Mouse (Mus musculus) kidney, postnatal 0 days (tissue): ENCODE data around the gene Rasgef1b. TPM values are rescaled to one million over a fixed set of nuclear protein-coding genes. Genes with fewer than 3 reads are reported as not detected.
"Not testable (repeated sequence)": the region's sequence is repeated elsewhere in the genome, so short reads cannot be mapped to it uniquely, and the experiment has no call there.

Experiments
- ATAC-seq: fragments of 200-750 bp; cut with Nextera tagmentation; replicated peaks from 2 replicates; pipeline ENCODE4 v1.8.0; 2017; ENCODE audit warnings: low read depth, moderate number of reproducible peaks, moderate TSS enrichment, moderate library complexity; ENCODE audit not compliant: low FRiP score
- DNase-seq: peaks from one replicate; pipeline ENCODE4 v3.0.0-alpha.2; 2016; ENCODE audit warnings: low spot score
- H3K27ac ChIP-seq: fragments of 300-500 bp; sonication (generic); 2 replicates; pipeline ENCODE4 v1.5.1; 2014; ENCODE audit warnings: mild to moderate bottlenecking
- H3K27me3 ChIP-seq: fragments of 300-500 bp; sonication (generic); 2 replicates; pipeline ENCODE4 v1.6.1; 2014; ENCODE audit warnings: low read length, mixed read lengths; ENCODE audit not compliant: insufficient read depth
- H3K36me3 ChIP-seq: fragments of 300-500 bp; sonication (generic); 2 replicates; pipeline ENCODE4 v1.6.1; 2014; ENCODE audit warnings: low read length, mixed read lengths; ENCODE audit not compliant: insufficient read depth
- H3K4me1 ChIP-seq: fragments of 300-500 bp; sonication (generic); replicated peaks from 2 replicates; pipeline ENCODE4 v1.6.1; 2014; ENCODE audit warnings: antibody characterized with exemption, low read length, mixed read lengths; ENCODE audit not compliant: insufficient read depth
- H3K4me2 ChIP-seq: fragments of 300-500 bp; sonication (generic); 2 replicates; pipeline ENCODE4 v1.6.1; 2014; ENCODE audit warnings: mild to moderate bottlenecking, low read length, moderate library complexity, mixed read lengths
- H3K4me3 ChIP-seq: fragments of 300-500 bp; sonication (generic); replicated peaks from 2 replicates; pipeline ENCODE4 v1.5.1; 2014; ENCODE audit warnings: low read depth, low read length
- H3K9ac ChIP-seq: fragments of 300-500 bp; sonication (generic); 2 replicates; pipeline ENCODE4 v1.6.1; 2014; ENCODE audit warnings: low read depth, low read length
- H3K9me3 ChIP-seq: fragments of 300-500 bp; sonication (generic); replicated peaks from 2 replicates; pipeline ENCODE4 v1.6.1; 2016; ENCODE audit warnings: low read length, inconsistent platforms, mixed read lengths
- CTCF ChIP-seq: IDR thresholded peaks from 2 replicates; pipeline ENCODE4 v1.5.1; 2016; ENCODE audit warnings: antibody characterized with exemption, low read depth, mild to moderate bottlenecking, moderate library complexity
- WGBS: fragments of 180-500 bp; shearing (Covaris S2); extraction: QIAGEN DNeasy Blood & Tissue Kit; methylation state at CpG from one replicate; pipeline ENCODE4 v1.1.7; 2014; 5-methylcytosine and 5-hydroxymethylcytosine counted together
- polyA plus RNA-seq: library from polyadenylated mRNA; unstranded; fragments of >200 nt; fragmentation: Nextera tagmentation; extraction: Ambion mirVana; gene quantifications from 2 replicates; pipeline ENCODE4 v1.2.1, GENCODE M21; 2015

The Rasgef1b gene
- polyA plus RNA-seq, 1 experiment from 2014 or later: 7.3 TPM

DNA sequence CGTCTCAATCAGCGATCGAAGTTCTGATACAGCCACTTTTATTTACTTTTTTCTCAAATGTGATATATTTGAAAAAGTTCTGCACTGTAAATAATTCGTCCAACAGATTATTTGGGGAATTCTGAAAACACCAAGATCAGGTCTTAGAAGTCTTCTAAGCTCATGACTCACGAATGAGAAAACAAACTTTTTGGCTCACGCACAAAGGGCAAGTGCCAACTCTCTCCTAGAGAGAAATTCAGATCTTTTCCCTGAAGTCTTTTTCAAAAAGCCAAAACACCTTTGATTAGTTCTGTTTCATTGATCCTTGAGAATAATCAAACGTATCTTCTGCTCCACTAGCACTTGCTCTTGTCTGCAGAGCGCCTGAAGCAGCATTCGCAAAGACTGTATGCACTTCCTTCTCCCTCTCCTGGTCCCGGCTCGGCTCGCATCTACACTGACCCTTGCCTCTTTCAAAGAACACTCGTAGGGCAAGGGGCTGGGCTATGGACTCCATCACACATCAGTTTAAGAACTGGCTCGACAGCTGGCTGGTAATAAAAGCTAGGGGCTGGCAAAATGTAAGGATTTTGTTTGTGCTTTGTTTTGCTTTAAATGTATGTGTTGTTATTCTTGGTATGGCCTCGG is 504.9 kb downstream of the Rasgef1b start:
- ATAC-seq: no peak
- no peak for TF ChIP-seq CTCF
- Histone ChIP-seq H3K36me3 (peaks cover 17% of the 10 kb centered on the region), H3K4me1 (0 out of 2 replicates have a peak, but pooled peaks cover 5% of the 10 kb centered on the region), H3K27ac (0 out of 2 replicates have a peak overlapping the region, but pooled peaks have one; percentile 44), H3K9ac (no peak overlapping the region), H3K4me2 (no peak overlapping the region), H3K27me3 (no peaks in the 10 kb centered on the region), H3K9me3 (no peaks in the 10 kb centered on the region), H3K4me3 (no peak overlapping the region)
- peak; percentile 21 for DNase-seq
- 47% methylated on average over 15 of the region's 15 CpGs for WGBS

- no peak for DNase-seq
- H3K36me3 ChIP-seq: peaks cover 18% of the 10 kb centered on the region
- TF ChIP-seq CTCF: no peak
- H3K9me3 ChIP-seq: no peaks in the 10 kb centered on the region
- no peaks in the 10 kb centered on the region for H3K27me3 ChIP-seq
- no peak overlapping the region for H3K4me3 ChIP-seq
- H3K4me2 ChIP-seq: no peak overlapping the region
- no peak overlapping the region for H3K9ac ChIP-seq
- 73% methylated on average over 5 of the region's 5 CpGs for WGBS
- H3K4me1 ChIP-seq: no peaks in the 10 kb centered on the region
- no peak overlapping the region for H3K27ac ChIP-seq
- ATAC-seq: no peak
Measured at GRCm38 (mm10) chr5:99218385-99218784, 510.5 kb downstream of the Rasgef1b start.

DNA sequence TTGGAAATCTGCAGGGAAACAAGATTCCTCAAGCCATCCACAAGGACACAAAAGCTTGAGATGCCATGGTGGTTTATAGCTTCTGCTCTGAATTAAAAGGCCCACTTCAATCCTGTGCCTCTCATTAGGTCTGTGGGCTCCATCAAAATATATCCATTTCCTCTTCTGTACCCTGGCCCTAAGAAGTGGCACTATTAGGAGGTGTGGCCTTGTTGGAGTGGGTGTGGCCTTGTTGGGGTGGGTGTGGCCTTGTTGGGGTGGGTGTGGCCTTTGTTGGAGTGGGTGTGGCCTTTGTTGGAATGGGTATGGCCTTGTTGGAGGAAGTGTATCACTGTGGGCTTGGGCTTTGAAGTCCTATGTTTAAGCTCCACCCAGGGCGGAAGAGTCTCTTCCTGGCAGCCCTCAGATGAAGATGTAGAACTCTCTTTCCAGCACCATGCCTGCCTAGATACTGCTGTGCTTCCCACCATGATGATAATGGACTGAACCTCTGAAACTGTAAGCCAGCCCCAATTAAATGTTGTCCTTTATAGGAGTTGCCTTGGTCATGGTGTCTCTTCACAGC is 512.2 kb downstream of the Rasgef1b start:
- H3K36me3 ChIP-seq: peaks cover 18% of the 10 kb centered on the region
- H3K4me3 ChIP-seq, ATAC-seq, H3K9me3 ChIP-seq, H3K27ac ChIP-seq, H3K4me1 ChIP-seq, H3K27me3 ChIP-seq, H3K9ac ChIP-seq, H3K4me2 ChIP-seq, DNase-seq: not testable (repeated sequence)
- 96% methylated on average over 1 of the region's 1 CpGs for WGBS

- no peak overlapping the region for H3K4me2 ChIP-seq
- H3K4me3 ChIP-seq: no peak overlapping the region
- no peak for ATAC-seq
- DNase-seq: no peak
- H3K27ac ChIP-seq: no peak overlapping the region
- TF ChIP-seq CTCF: no peak
- no peaks in the 10 kb centered on the region for H3K27me3 ChIP-seq
- H3K36me3 ChIP-seq: peaks cover 10% of the 10 kb centered on the region; the same call in 1 of the 2 replicates
- no peaks in the 10 kb centered on the region for H3K9me3 ChIP-seq
- no peaks in the 10 kb centered on the region for H3K4me1 ChIP-seq
- 67% methylated on average over 7 of the region's 7 CpGs for WGBS
- H3K9ac ChIP-seq: no peak overlapping the region
Measured at GRCm38 (mm10) chr5:99215207-99216157, 513.4 kb downstream of the Rasgef1b start.

DNA sequence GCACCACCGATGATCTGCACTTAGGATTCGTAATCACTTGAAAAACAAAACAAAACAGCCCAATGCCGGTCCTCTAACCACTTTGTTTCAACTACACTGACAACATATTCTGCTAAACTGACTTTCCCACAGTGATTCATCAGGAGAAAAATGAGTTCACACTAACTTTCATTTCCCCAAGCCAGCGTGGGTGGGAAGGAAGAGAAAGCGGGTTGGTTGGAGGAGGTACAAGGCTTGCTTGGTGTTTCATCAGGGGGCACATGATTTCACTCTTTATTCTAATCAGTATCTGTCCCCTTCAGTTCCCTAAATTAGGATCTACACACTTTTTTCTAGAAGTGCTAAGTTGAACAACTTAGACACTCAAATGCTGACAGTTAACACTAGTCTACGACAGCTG is 514.5 kb downstream of the Rasgef1b start:
- no peaks in the 10 kb centered on the region for H3K4me1 ChIP-seq
- no peaks in the 10 kb centered on the region for H3K27me3 ChIP-seq
- H3K9ac ChIP-seq: no peak overlapping the region
- no peaks in the 10 kb centered on the region for H3K9me3 ChIP-seq
- H3K4me2 ChIP-seq: no peak overlapping the region
- DNase-seq: no peak
- TF ChIP-seq CTCF: no peak
- H3K36me3 ChIP-seq: peaks cover 10% of the 10 kb centered on the region; the same call in 1 of the 2 replicates
- WGBS: 85% methylated on average over 6 of the region's 6 CpGs
- no peak overlapping the region for H3K27ac ChIP-seq
- no peak for ATAC-seq
- no peak overlapping the region for H3K4me3 ChIP-seq

DNA sequence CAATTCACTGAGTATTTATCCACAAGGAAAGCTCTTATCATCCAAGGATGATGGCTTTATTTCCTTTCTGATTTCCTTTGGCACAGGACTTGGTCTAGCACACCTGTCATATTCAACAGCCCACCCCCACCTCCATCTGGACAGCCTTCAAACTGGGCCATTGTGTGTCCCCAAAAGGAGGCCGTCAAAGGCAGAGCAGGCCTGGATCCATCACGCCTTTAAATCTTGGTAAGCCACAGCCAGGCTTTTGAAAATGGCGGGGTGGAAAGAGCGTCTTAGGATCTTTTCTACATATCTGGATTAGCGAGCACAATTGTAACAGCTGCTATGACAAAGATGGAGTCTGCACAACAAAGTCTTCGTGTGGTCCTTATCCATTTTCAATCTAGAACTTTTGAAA is 515.7 kb downstream of the Rasgef1b start:
- no peak overlapping the region for H3K4me2 ChIP-seq
- H3K4me3 ChIP-seq: no peak overlapping the region
- H3K4me1 ChIP-seq: no peaks in the 10 kb centered on the region
- no peaks in the 10 kb centered on the region for H3K27me3 ChIP-seq
- TF ChIP-seq CTCF: no peak
- no peak overlapping the region for H3K9ac ChIP-seq
- H3K36me3 ChIP-seq: peaks cover 10% of the 10 kb centered on the region; the same call in 1 of the 2 replicates
- ATAC-seq: no peak
- WGBS: 90% methylated on average over 6 of the region's 6 CpGs
- no peak for DNase-seq
- no peaks in the 10 kb centered on the region for H3K9me3 ChIP-seq
- no peak overlapping the region for H3K27ac ChIP-seq
